Mouse (Mus musculus): ENCODE results near the gene Rap1b. TPM values are rescaled to one million over a fixed set of nuclear protein-coding genes. Genes with fewer than 3 reads are reported as not detected.

Rap1b gene
- polyA plus RNA-seq, 1 experiment from 2014 or later, result 176 TPM

- WGBS, result 70% methylated on average over 6 of the region's 6 CpGs
- Histone ChIP-seq H3K9ac (ENCODE audit: low read depth, low read length) (no peak overlapping the region), H3K27ac (ENCODE audit: low read depth, low read length) (no peak overlapping the region), H3K4me3 (ENCODE audit: low read length) (no peak overlapping the region), H3K36me3 (ENCODE audit: control insufficient read depth, insufficient read depth, low read length) (no peaks in the 10 kb centered on the region), H3K4me2 (replicated peaks; ENCODE audit: low read depth, low read length) (no peak overlapping the region), H3K27me3 (ENCODE audit: control insufficient read depth, insufficient read depth, low read length) (no peaks in the 10 kb centered on the region), H3K4me1 (ENCODE audit: control insufficient read depth, insufficient read depth, low read length) (no peaks in the 10 kb centered on the region), H3K9me3 (ENCODE audit: control insufficient read depth, low read length) (no peaks in the 10 kb centered on the region; the same call in 1 of the 2 replicates)
- no peak for ATAC-seq (ENCODE audit: low FRiP score, low TSS enrichment)
Measured at GRCm38 (mm10) chr10:117798436-117799035, 47.3 kb downstream of the Rap1b start.

GRCm38 (mm10) chr10:117797684-117798083 lies 48.2 kb downstream of the Rap1b start:
- no peaks in the 10 kb centered on the region; the same call in 1 of the 2 replicates for H3K9me3 ChIP-seq (ENCODE audit: control insufficient read depth, low read length)
- H3K9ac ChIP-seq (ENCODE audit: low read depth, low read length), result no peak overlapping the region
- no peaks in the 10 kb centered on the region for H3K36me3 ChIP-seq (ENCODE audit: control insufficient read depth, insufficient read depth, low read length)
- no peak overlapping the region for H3K27ac ChIP-seq (ENCODE audit: low read depth, low read length)
- H3K4me2 ChIP-seq (replicated peaks; ENCODE audit: low read depth, low read length), result no peak overlapping the region
- no peaks in the 10 kb centered on the region for H3K27me3 ChIP-seq (ENCODE audit: control insufficient read depth, insufficient read depth, low read length)
- no peak for ATAC-seq (ENCODE audit: low FRiP score, low TSS enrichment)
- H3K4me1 ChIP-seq (ENCODE audit: control insufficient read depth, insufficient read depth, low read length), result no peaks in the 10 kb centered on the region
- H3K4me3 ChIP-seq (ENCODE audit: low read length), result no peak overlapping the region
- 75% methylated on average over 7 of the region's 7 CpGs for WGBS

DNA sequence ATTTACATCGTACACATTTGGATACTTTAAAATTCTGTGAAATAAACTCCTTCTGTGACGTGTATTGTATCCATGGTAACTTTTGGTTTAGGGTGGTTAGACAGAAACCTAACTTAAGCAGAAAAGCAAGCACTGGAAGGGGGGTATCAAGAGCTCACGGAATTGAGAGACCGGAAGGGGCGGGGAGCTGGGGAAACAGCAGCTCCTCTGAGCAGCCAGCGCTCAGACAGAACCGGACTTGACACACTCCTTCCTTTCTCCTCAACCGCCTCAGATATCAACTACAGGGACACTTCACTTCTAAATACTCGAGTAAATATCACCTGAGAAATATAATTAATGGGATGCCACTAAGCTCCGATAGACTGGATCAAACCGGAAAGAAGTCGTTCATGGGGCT lies 48.7 kb downstream of the Rap1b start:
- no peak for ATAC-seq (ENCODE audit: low FRiP score, low TSS enrichment)
- Histone ChIP-seq H3K4me3 (ENCODE audit: low read length) (no peak overlapping the region), H3K4me1 (ENCODE audit: control insufficient read depth, insufficient read depth, low read length) (no peaks in the 10 kb centered on the region), H3K9ac (ENCODE audit: low read depth, low read length) (no peak overlapping the region), H3K27me3 (ENCODE audit: control insufficient read depth, insufficient read depth, low read length) (no peaks in the 10 kb centered on the region), H3K36me3 (ENCODE audit: control insufficient read depth, insufficient read depth, low read length) (no peaks in the 10 kb centered on the region), H3K27ac (ENCODE audit: low read depth, low read length) (no peak overlapping the region), H3K4me2 (replicated peaks; ENCODE audit: low read depth, low read length) (no peak overlapping the region), H3K9me3 (ENCODE audit: control insufficient read depth, low read length) (no peaks in the 10 kb centered on the region; the same call in 1 of the 2 replicates)
- 91% methylated on average over 12 of the region's 12 CpGs for WGBS

DNA sequence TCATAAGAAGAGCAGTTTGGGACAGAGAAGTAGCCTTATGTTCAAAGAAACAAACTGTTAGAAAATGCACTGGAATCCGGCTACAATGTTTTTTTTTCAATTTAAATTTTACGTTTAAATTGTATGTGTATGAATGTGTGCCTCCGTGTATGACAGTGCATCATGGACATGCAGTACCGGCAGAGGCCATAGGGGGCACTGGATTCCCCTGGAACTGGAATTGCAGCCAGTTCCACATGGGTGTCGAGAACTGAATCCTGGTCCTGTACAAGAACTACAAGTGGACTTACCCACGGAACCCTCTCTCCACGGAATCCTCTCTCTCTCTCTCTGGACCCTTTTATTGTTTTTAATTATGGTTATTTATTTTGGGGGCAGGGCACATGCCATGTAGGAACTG lies 49.7 kb downstream of the Rap1b start:
- peaks cover 7% of the 10 kb centered on the region; the same call in 1 of the 2 replicates for H3K4me1 ChIP-seq (ENCODE audit: control insufficient read depth, insufficient read depth, low read length)
- no peak for ATAC-seq (ENCODE audit: low FRiP score, low TSS enrichment)
- no peaks in the 10 kb centered on the region for H3K36me3 ChIP-seq (ENCODE audit: control insufficient read depth, insufficient read depth, low read length)
- 92% methylated on average over 7 of the region's 7 CpGs for WGBS
- no peak overlapping the region for H3K27ac ChIP-seq (ENCODE audit: low read depth, low read length)
- H3K27me3 ChIP-seq (ENCODE audit: control insufficient read depth, insufficient read depth, low read length), result no peaks in the 10 kb centered on the region
- H3K4me2 ChIP-seq (replicated peaks; ENCODE audit: low read depth, low read length), result no peak overlapping the region
- H3K9ac ChIP-seq (ENCODE audit: low read depth, low read length), result no peak overlapping the region
- H3K4me3 ChIP-seq (ENCODE audit: low read length), result no peak overlapping the region
- no peaks in the 10 kb centered on the region; the same call in 1 of the 2 replicates for H3K9me3 ChIP-seq (ENCODE audit: control insufficient read depth, low read length)

DNA sequence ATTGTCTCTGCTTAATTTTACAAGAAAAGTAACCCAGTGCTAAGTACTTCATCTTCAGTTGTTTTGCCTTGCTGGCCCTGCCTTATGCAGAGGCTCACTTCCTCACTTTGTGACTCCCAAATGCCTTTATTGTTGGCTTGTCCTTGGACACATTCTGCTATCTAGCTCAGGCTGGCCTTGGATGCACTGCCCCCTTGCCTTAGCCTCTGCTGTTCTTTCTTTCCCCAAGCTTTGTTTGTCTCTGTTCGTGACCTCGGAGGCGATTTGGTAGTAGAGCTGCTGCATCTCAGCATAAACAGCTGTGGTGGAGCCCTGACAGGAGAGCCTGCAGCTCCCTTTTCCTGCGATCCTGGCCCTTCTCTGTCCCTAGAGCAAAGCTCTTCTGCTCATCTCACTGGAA lies 50.6 kb downstream of the Rap1b start:
- peaks cover 10% of the 10 kb centered on the region; the same call in 1 of the 2 replicates for H3K4me1 ChIP-seq (ENCODE audit: control insufficient read depth, insufficient read depth, low read length)
- H3K9me3 ChIP-seq (ENCODE audit: control insufficient read depth, low read length), result no peaks in the 10 kb centered on the region; the same call in 1 of the 2 replicates
- no peak overlapping the region for H3K9ac ChIP-seq (ENCODE audit: low read depth, low read length)
- WGBS, result 86% methylated on average over 4 of the region's 4 CpGs
- no peak for ATAC-seq (ENCODE audit: low FRiP score, low TSS enrichment)
- H3K27me3 ChIP-seq (ENCODE audit: control insufficient read depth, insufficient read depth, low read length), result no peaks in the 10 kb centered on the region
- H3K27ac ChIP-seq (ENCODE audit: low read depth, low read length), result no peak overlapping the region
- no peak overlapping the region for H3K4me2 ChIP-seq (replicated peaks; ENCODE audit: low read depth, low read length)
- H3K36me3 ChIP-seq (ENCODE audit: control insufficient read depth, insufficient read depth, low read length), result no peaks in the 10 kb centered on the region
- no peak overlapping the region for H3K4me3 ChIP-seq (ENCODE audit: low read length)

DNA sequence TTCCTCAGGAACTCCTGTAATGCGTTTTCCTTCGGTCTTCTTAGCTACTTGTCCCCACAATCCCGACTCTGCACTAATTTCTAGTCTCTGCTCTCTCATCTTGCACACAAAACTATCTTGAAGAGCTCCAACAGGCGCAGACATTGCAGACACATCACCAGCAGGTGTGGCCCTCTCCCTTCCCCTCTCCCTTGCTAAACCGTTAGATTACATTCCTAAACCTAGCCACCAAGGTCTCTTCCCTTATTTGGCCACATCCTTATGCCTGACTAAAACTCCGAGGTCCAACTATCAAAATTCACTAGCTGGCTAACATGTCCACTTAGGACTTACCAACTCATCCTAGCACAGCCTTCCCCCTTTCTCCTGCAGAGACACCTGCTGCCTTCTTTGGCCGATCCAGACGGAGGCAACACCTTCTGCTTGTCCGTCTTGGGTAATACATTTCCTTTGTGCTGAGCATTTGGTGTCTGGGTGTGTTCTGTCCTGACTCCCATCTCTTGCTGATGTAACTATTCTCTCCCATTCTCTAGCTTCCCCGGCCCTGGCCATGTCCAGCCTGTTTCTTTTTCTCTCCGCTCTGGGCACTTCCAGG lies 52.3 kb downstream of the Rap1b start:
- Histone ChIP-seq H3K9ac (ENCODE audit: low read depth, low read length) (no peak overlapping the region), H3K36me3 (ENCODE audit: control insufficient read depth, insufficient read depth, low read length) (no peaks in the 10 kb centered on the region), H3K4me1 (ENCODE audit: control insufficient read depth, insufficient read depth, low read length) (peaks cover 10% of the 10 kb centered on the region; the same call in 1 of the 2 replicates), H3K27ac (ENCODE audit: low read depth, low read length) (no peak overlapping the region), H3K27me3 (ENCODE audit: control insufficient read depth, insufficient read depth, low read length) (no peaks in the 10 kb centered on the region), H3K9me3 (ENCODE audit: control insufficient read depth, low read length) (no peaks in the 10 kb centered on the region; the same call in 1 of the 2 replicates), H3K4me2 (replicated peaks; ENCODE audit: low read depth, low read length) (no peak overlapping the region; the same call in 1 of the 2 replicates), H3K4me3 (ENCODE audit: low read length) (no peak overlapping the region)
- 74% methylated on average over 11 of the region's 11 CpGs for WGBS
- ATAC-seq (ENCODE audit: low FRiP score, low TSS enrichment), result no peak

GRCm38 (mm10) chr10:117792141-117793091 lies 53.4 kb downstream of the Rap1b start, which contains the start of gene Nup107:
TSS of gene Nup107 (minus strand) at chr10:117792705.
- H3K27me3 ChIP-seq (ENCODE audit: control insufficient read depth, insufficient read depth, low read length), result no peaks in the 10 kb centered on the region
- peak within 1 kb of the TSS; percentile 77 for H3K27ac ChIP-seq (ENCODE audit: low read depth, low read length)
- peak within 1 kb of the TSS; percentile 86 for H3K9ac ChIP-seq (ENCODE audit: low read depth, low read length)
- H3K4me2 ChIP-seq (replicated peaks; ENCODE audit: low read depth, low read length), result peak within 1 kb of the TSS; percentile 68
- ATAC-seq (ENCODE audit: low FRiP score, low TSS enrichment), result peak; percentile 99
- H3K4me3 ChIP-seq (ENCODE audit: low read length), result peak within 1 kb of the TSS; percentile 93
- no peaks in the 10 kb centered on the region; the same call in 1 of the 2 replicates for H3K9me3 ChIP-seq (ENCODE audit: control insufficient read depth, low read length)
- H3K36me3 ChIP-seq (ENCODE audit: control insufficient read depth, insufficient read depth, low read length), result peaks cover 7% of the 10 kb centered on the region
- peaks cover 10% of the 10 kb centered on the region; the same call in 1 of the 2 replicates for H3K4me1 ChIP-seq (ENCODE audit: control insufficient read depth, insufficient read depth, low read length)
- WGBS, result under 1% methylated on average over 75 of the region's 75 CpGs

DNA sequence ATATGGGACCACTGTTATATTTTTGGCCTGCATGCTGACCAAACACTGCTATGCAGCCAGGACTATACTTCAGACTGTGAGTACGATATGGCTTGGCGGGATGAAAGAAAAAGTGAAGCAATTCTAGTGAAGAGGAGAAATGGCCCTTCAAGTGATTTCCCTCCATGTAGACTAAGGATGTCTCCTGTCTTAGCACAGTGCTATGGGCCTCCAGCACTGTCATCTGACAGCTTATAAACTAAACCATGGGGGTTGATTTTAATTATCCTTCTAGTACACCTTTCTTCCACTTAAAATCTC lies 54.7 kb downstream of the Rap1b start:
- Histone ChIP-seq H3K27me3 (ENCODE audit: control insufficient read depth, insufficient read depth, low read length) (no peaks in the 10 kb centered on the region), H3K4me3 (ENCODE audit: low read length) (peak overlapping the region; percentile 93; the same call in 1 of the 2 replicates), H3K9me3 (ENCODE audit: control insufficient read depth, low read length) (no peaks in the 10 kb centered on the region; the same call in 1 of the 2 replicates), H3K27ac (ENCODE audit: low read depth, low read length) (no peak overlapping the region), H3K9ac (ENCODE audit: low read depth, low read length) (peak overlapping the region; percentile 86; the same call in 1 of the 2 replicates), H3K36me3 (ENCODE audit: control insufficient read depth, insufficient read depth, low read length) (peaks cover 19% of the 10 kb centered on the region), H3K4me1 (ENCODE audit: control insufficient read depth, insufficient read depth, low read length) (peaks cover 10% of the 10 kb centered on the region; the same call in 1 of the 2 replicates), H3K4me2 (replicated peaks; ENCODE audit: low read depth, low read length) (peak overlapping the region; percentile 68)
- 93% methylated on average over 2 of the region's 2 CpGs for WGBS
- no peak for ATAC-seq (ENCODE audit: low FRiP score, low TSS enrichment)

Measured in kidney, embryonic 14.5 days (tissue).